Mouse (Mus musculus) left cerebral cortex, postnatal 25 days (tissue): ENCODE data around the gene Gm7247. TPM values are rescaled to one million over a fixed set of nuclear protein-coding genes. Genes with fewer than 3 reads are reported as not detected.
"Not testable (repeated sequence)": the region's sequence is repeated elsewhere in the genome, so short reads cannot be mapped to it uniquely, and the experiment has no call there.

Source experiments
- DNase-seq, 2 experiments: peaks; one replicate each; pipeline ENCODE4 v3.0.0; 2022; ENCODE audit warnings: low spot score in 2 of 2, mixed read lengths in 1 of 2
- intact Hi-C: fragments of 180-260 bp; cut with DNase I; formaldehyde crosslinking; loops from one replicate; pipeline ENCODE4 v1.15.1; 2025
- total RNA-seq, 2 experiments: library from RNA; stranded (reverse); gene quantifications; 2 replicates each; pipeline ENCODE4 v1.2.3; 2021

Gm7247 gene
- not detected for total RNA-seq

GRCm38 (mm10) chr14:51361456-51361855 lies at the start of gene Gm7247:
Gm7247 (plus strand) TSS chr14:51361756.
- intact Hi-C loops = no loop called here
- no peak for DNase-seq

- DNase-seq = peak in 1 of 2 experiments; percentile 47
- intact Hi-C loops = no loop called here
Measured at GRCm38 (mm10) chr14:51324001-51324400, 37.6 kb upstream of the Gm7247 start.

- DNase-seq = no peak
- intact Hi-C loops = loop anchor here (5.0 kb wide), 2 partner anchors 174 to 244 kb away; no protein-coding TSS in a partner anchor
Measured at GRCm38 (mm10) chr14:51346027-51346426, 15.5 kb upstream of the Gm7247 start.

- intact Hi-C loops = loop anchor here (5.0 kb wide), 1 partner anchor 959 kb away; no protein-coding TSS in a partner anchor
- peak; percentile 63 to 78 for DNase-seq
Measured at GRCm38 (mm10) chr14:51358111-51358982, 3.2 kb upstream of the Gm7247 start.

GRCm38 (mm10) chr14:51382805-51383204 lies 21.2 kb downstream of the Gm7247 start:
- intact Hi-C loops = no loop called here
- no peak for DNase-seq

GRCm38 (mm10) chr14:51384351-51384750 lies 22.8 kb downstream of the Gm7247 start:
- intact Hi-C loops = no loop called here
- DNase-seq = no peak

- no peak for DNase-seq
- intact Hi-C loops = no loop called here
Measured at GRCm38 (mm10) chr14:51385741-51386140, 24.2 kb downstream of the Gm7247 start.

GRCm38 (mm10) chr14:51387768-51388167 lies 26.2 kb downstream of the Gm7247 start:
- intact Hi-C loops = no loop called here
- no peak for DNase-seq

- intact Hi-C loops = no loop called here
- no peak for DNase-seq
Measured at GRCm38 (mm10) chr14:51388222-51388621, 26.7 kb downstream of the Gm7247 start.

- intact Hi-C loops = no loop called here
Measured at GRCm38 (mm10) chr14:51410520-51410919, 49.0 kb downstream of the Gm7247 start, which contains the start of gene Vmn2r88. Vmn2r88 (plus strand) TSS chr14:51410820.

GRCm38 (mm10) chr14:51423885-51424284 lies 62.3 kb downstream of the Gm7247 start:
- intact Hi-C loops = no loop called here
- no peak for DNase-seq

More at GRCm38 (mm10) chr14:51410520-51410919, 49.0 kb downstream of the Gm7247 start, which contains the start of gene Vmn2r88:
- no peak for DNase-seq

- DNase-seq, intact Hi-C loops: not testable (repeated sequence)
Measured at GRCm38 (mm10) chr14:51430138-51430537, 68.6 kb downstream of the Gm7247 start.

GRCm38 (mm10) chr14:51434546-51434945 lies 73.0 kb downstream of the Gm7247 start:
- intact Hi-C loops = no loop called here
- no peak for DNase-seq

GRCm38 (mm10) chr14:51435020-51435419 lies 73.5 kb downstream of the Gm7247 start:
- intact Hi-C loops = no loop called here
- DNase-seq = no peak

- no peak for DNase-seq
- intact Hi-C loops = no loop called here
Measured at GRCm38 (mm10) chr14:51438955-51439354, 77.4 kb downstream of the Gm7247 start.

GRCm38 (mm10) chr14:51451557-51451956 lies 90.0 kb downstream of the Gm7247 start, which contains the start of gene Vmn2r89:
Vmn2r89 (plus strand) TSS chr14:51451857.
- DNase-seq, intact Hi-C loops: not testable (repeated sequence)

- intact Hi-C loops, DNase-seq: not testable (repeated sequence)
Measured at GRCm38 (mm10) chr14:51480278-51480677, 118.7 kb downstream of the Gm7247 start.

GRCm38 (mm10) chr14:51481332-51482015 lies 119.9 kb downstream of the Gm7247 start:
- intact Hi-C loops, DNase-seq: not testable (repeated sequence)

- no peak for DNase-seq
- intact Hi-C loops = no loop called here
Measured at GRCm38 (mm10) chr14:51482051-51482715, 120.6 kb downstream of the Gm7247 start.

GRCm38 (mm10) chr14:51482971-51483381 lies 121.4 kb downstream of the Gm7247 start:
- intact Hi-C loops, DNase-seq: not testable (repeated sequence)
